Mouse (Mus musculus): ENCODE data around the gene Aoc3. TPM values are rescaled to one million over a fixed set of nuclear protein-coding genes. Genes with fewer than 3 reads are reported as not detected.

Aoc3 gene
- polyA plus RNA-seq (2014; fragmentation: Illumina TruSeq; extraction: RNeasy Lipid Tissue Mini Kit (QIAGEN cat#74804); ENCODE audit: low read depth, low replicate concordance) = 0.16 TPM

GRCm38 (mm10) chr11:101330371-101330924, at the start of gene Aoc3:
Aoc3 (plus strand) TSS chr11:101330605.

DNA sequence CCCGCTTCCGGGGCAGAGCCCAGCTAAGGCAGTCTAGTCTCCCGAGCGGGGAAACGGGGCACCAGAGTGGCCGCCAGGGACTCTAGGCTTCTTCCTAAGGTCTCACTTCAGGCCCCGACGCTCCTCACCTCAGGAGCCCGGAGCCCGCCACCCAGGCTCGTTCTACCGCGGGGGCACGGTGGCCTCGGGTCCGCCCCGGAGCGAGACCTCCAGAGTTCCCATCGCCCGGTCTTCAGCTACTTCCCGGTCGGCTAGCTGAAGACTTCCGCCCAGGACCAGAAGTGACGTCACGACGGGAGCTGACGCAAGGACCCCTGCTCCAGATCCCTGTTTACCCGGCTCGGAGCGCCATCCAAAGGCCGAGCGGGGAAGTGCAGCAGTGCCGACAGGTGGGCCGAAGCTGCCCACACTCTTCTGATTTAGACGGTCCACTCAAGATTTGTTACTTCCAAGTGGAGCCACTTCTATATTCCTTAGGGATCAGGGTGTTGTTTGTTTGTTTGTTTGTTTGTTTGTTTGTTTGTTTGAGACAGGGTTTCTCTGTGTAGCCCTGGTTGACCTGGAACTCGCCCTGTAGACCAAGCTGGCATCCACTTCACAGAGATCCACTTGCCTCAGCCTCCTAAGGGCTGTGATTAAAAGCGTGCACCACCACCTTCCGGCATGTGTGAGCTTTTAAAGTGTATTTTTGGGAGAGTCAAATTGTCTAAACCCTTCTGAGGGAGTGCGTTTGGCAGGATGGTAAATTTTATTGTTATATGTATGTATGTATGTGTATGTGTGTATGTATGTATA, 28.2 kb upstream of the Aoc3 start, which contains the start of gene Becn1:
Becn1 (minus strand) TSS at position 283 of the 795 bp plus-strand sequence.

DNA sequence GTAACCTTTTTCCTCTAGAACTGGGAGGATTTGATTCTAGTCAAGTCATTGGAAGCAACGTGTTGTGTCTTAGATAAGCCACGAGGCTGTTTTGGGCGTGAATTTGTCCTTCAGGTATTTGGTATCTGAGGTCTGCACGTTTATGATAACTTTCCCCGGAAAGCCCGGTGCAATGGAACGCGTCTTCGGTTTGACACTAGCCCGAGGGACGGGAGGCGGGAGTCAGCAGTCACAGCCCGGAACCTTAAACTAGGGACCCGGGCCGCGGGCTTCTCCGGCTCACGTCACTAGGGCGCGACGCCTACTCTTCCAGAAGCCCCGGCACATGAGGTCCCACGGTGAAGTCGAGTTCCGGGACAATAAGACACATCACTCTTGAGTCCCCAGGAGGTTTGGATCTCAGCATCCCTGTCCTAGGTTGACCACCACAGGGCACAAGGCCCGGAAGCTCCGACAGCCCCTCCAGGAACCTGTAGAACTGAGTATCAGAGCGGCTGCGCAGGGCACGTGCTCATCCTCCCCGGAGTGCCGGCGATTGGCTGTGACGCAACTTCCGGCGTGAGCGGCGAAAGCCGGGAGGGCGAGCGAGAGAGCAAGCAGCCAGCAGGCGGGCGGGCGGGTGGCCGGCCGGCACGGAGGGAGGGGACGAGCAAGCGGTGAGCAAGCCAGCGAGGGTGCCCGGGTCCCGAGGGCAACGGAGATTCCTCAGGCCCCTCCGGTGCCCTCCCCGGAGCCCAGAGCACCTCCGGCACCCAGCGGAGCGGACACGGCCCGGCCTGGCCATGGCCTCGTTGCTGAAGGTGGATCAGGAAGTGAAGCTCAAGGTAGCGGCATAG, 14.5 kb upstream of the Aoc3 start, which contains the start of gene Psme3:
Psme3 (plus strand) TSS at position 549 of the 836 bp plus-strand sequence.

GRCm38 (mm10) chr11:101324763-101325162, 5.6 kb upstream of the Aoc3 start, which contains the start of gene Aoc2:
Aoc2 (plus strand) TSS chr11:101325063.

GRCm38 (mm10) chr11:101367326-101367935, 37.0 kb downstream of the Aoc3 start, which contains the start of gene G6pc:
G6pc (plus strand) TSS chr11:101367561.

Other genes starting within 250 kb of the Aoc3 start
- 11.6 TPM for gene Coasy, start 248.0 kb upstream of the Aoc3 start, polyA plus RNA-seq (2014; fragmentation: Illumina TruSeq; extraction: RNeasy Lipid Tissue Mini Kit (QIAGEN cat#74804); ENCODE audit: low read depth, low replicate concordance)
- 40.8 TPM for gene Mlx, start 243.3 kb upstream of the Aoc3 start, polyA plus RNA-seq (2014; fragmentation: Illumina TruSeq; extraction: RNeasy Lipid Tissue Mini Kit (QIAGEN cat#74804); ENCODE audit: low read depth, low replicate concordance)
- not detected for gene Psmc3ip, start 235.2 kb upstream of the Aoc3 start, polyA plus RNA-seq (2014; fragmentation: Illumina TruSeq; extraction: RNeasy Lipid Tissue Mini Kit (QIAGEN cat#74804); ENCODE audit: low read depth, low replicate concordance)
- 43.4 TPM for gene Retreg3, start 210.7 kb upstream of the Aoc3 start, polyA plus RNA-seq (2014; fragmentation: Illumina TruSeq; extraction: RNeasy Lipid Tissue Mini Kit (QIAGEN cat#74804); ENCODE audit: low read depth, low replicate concordance)
- 1.6 TPM for gene Tubg1, start 210.7 kb upstream of the Aoc3 start, polyA plus RNA-seq (2014; fragmentation: Illumina TruSeq; extraction: RNeasy Lipid Tissue Mini Kit (QIAGEN cat#74804); ENCODE audit: low read depth, low replicate concordance)
- gene Tubg2, start 174.7 kb upstream of the Aoc3 start, polyA plus RNA-seq (2014; fragmentation: Illumina TruSeq; extraction: RNeasy Lipid Tissue Mini Kit (QIAGEN cat#74804); ENCODE audit: low read depth, low replicate concordance) = not detected
- 0.08 TPM for gene Cntnap1, start 160.1 kb upstream of the Aoc3 start, polyA plus RNA-seq (2014; fragmentation: Illumina TruSeq; extraction: RNeasy Lipid Tissue Mini Kit (QIAGEN cat#74804); ENCODE audit: low read depth, low replicate concordance)
- gene Plekhh3, start 159.3 kb upstream of the Aoc3 start, polyA plus RNA-seq (2014; fragmentation: Illumina TruSeq; extraction: RNeasy Lipid Tissue Mini Kit (QIAGEN cat#74804); ENCODE audit: low read depth, low replicate concordance) = not detected
- not detected for gene Ccr10, start 155.2 kb upstream of the Aoc3 start, polyA plus RNA-seq (2014; fragmentation: Illumina TruSeq; extraction: RNeasy Lipid Tissue Mini Kit (QIAGEN cat#74804); ENCODE audit: low read depth, low replicate concordance)
- 6.2 TPM for gene Ezh1, start 104.1 kb upstream of the Aoc3 start, polyA plus RNA-seq (2014; fragmentation: Illumina TruSeq; extraction: RNeasy Lipid Tissue Mini Kit (QIAGEN cat#74804); ENCODE audit: low read depth, low replicate concordance)
- gene Ramp2, start 84.6 kb upstream of the Aoc3 start, polyA plus RNA-seq (2014; fragmentation: Illumina TruSeq; extraction: RNeasy Lipid Tissue Mini Kit (QIAGEN cat#74804); ENCODE audit: low read depth, low replicate concordance) = 4.4 TPM
- gene Vps25, start 76.9 kb upstream of the Aoc3 start, polyA plus RNA-seq (2014; fragmentation: Illumina TruSeq; extraction: RNeasy Lipid Tissue Mini Kit (QIAGEN cat#74804); ENCODE audit: low read depth, low replicate concordance) = 82.1 TPM
- gene Wnk4, start 70.0 kb upstream of the Aoc3 start, polyA plus RNA-seq (2014; fragmentation: Illumina TruSeq; extraction: RNeasy Lipid Tissue Mini Kit (QIAGEN cat#74804); ENCODE audit: low read depth, low replicate concordance) = not detected
- not detected for gene Cntd1, start 51.6 kb upstream of the Aoc3 start, polyA plus RNA-seq (2014; fragmentation: Illumina TruSeq; extraction: RNeasy Lipid Tissue Mini Kit (QIAGEN cat#74804); ENCODE audit: low read depth, low replicate concordance)
- 11.5 TPM for gene Coa3, start 51.5 kb upstream of the Aoc3 start, polyA plus RNA-seq (2014; fragmentation: Illumina TruSeq; extraction: RNeasy Lipid Tissue Mini Kit (QIAGEN cat#74804); ENCODE audit: low read depth, low replicate concordance)
- gene Becn1, start 28.3 kb upstream of the Aoc3 start, polyA plus RNA-seq (2014; fragmentation: Illumina TruSeq; extraction: RNeasy Lipid Tissue Mini Kit (QIAGEN cat#74804); ENCODE audit: low read depth, low replicate concordance) = 49.8 TPM
- gene Psme3, start 14.4 kb upstream of the Aoc3 start, polyA plus RNA-seq (2014; fragmentation: Illumina TruSeq; extraction: RNeasy Lipid Tissue Mini Kit (QIAGEN cat#74804); ENCODE audit: low read depth, low replicate concordance) = 96.3 TPM
- not detected for gene Aoc2, start 5.5 kb upstream of the Aoc3 start, polyA plus RNA-seq (2014; fragmentation: Illumina TruSeq; extraction: RNeasy Lipid Tissue Mini Kit (QIAGEN cat#74804); ENCODE audit: low read depth, low replicate concordance)
- gene G6pc, start 37.0 kb downstream of the Aoc3 start, polyA plus RNA-seq (2014; fragmentation: Illumina TruSeq; extraction: RNeasy Lipid Tissue Mini Kit (QIAGEN cat#74804); ENCODE audit: low read depth, low replicate concordance) = 315 TPM
- gene Aarsd1, start 87.0 kb downstream of the Aoc3 start, polyA plus RNA-seq (2014; fragmentation: Illumina TruSeq; extraction: RNeasy Lipid Tissue Mini Kit (QIAGEN cat#74804); ENCODE audit: low read depth, low replicate concordance) = 5.7 TPM
- gene Gm27029, start 94.2 kb downstream of the Aoc3 start, polyA plus RNA-seq (2014; fragmentation: Illumina TruSeq; extraction: RNeasy Lipid Tissue Mini Kit (QIAGEN cat#74804); ENCODE audit: low read depth, low replicate concordance) = 0.95 TPM
- 1.6 TPM for gene Rundc1, start 94.5 kb downstream of the Aoc3 start, polyA plus RNA-seq (2014; fragmentation: Illumina TruSeq; extraction: RNeasy Lipid Tissue Mini Kit (QIAGEN cat#74804); ENCODE audit: low read depth, low replicate concordance)
- gene Ptges3l, start 94.7 kb downstream of the Aoc3 start, polyA plus RNA-seq (2014; fragmentation: Illumina TruSeq; extraction: RNeasy Lipid Tissue Mini Kit (QIAGEN cat#74804); ENCODE audit: low read depth, low replicate concordance) = not detected
- 30.0 TPM for gene Rpl27, start 111.7 kb downstream of the Aoc3 start, polyA plus RNA-seq (2014; fragmentation: Illumina TruSeq; extraction: RNeasy Lipid Tissue Mini Kit (QIAGEN cat#74804); ENCODE audit: low read depth, low replicate concordance)
- 3.8 TPM for gene Ifi35, start 117.8 kb downstream of the Aoc3 start, polyA plus RNA-seq (2014; fragmentation: Illumina TruSeq; extraction: RNeasy Lipid Tissue Mini Kit (QIAGEN cat#74804); ENCODE audit: low read depth, low replicate concordance)
- gene Rnd2, start 134.4 kb downstream of the Aoc3 start, polyA plus RNA-seq (2014; fragmentation: Illumina TruSeq; extraction: RNeasy Lipid Tissue Mini Kit (QIAGEN cat#74804); ENCODE audit: low read depth, low replicate concordance) = 10.8 TPM
- gene Vat1, start 135.6 kb downstream of the Aoc3 start, polyA plus RNA-seq (2014; fragmentation: Illumina TruSeq; extraction: RNeasy Lipid Tissue Mini Kit (QIAGEN cat#74804); ENCODE audit: low read depth, low replicate concordance) = 1.9 TPM
- gene Brca1, start 221.3 kb downstream of the Aoc3 start, polyA plus RNA-seq (2014; fragmentation: Illumina TruSeq; extraction: RNeasy Lipid Tissue Mini Kit (QIAGEN cat#74804); ENCODE audit: low read depth, low replicate concordance) = 0.58 TPM
- 155 TPM for gene Nbr1, start 221.5 kb downstream of the Aoc3 start, polyA plus RNA-seq (2014; fragmentation: Illumina TruSeq; extraction: RNeasy Lipid Tissue Mini Kit (QIAGEN cat#74804); ENCODE audit: low read depth, low replicate concordance)

Measured in liver, adult 10 weeks (tissue).